ENCODE assay signal across 19 mouse cellular contexts in genomic region chr9:110738054-110738453, GRCm38 (mm10). TPM values are rescaled to one million over a fixed set of nuclear protein-coding genes. Genes with fewer than 3 reads are reported as not detected.
DNase-seq lines count a peak whose midpoint lies in the region; ATAC-seq and TF ChIP-seq lines count a peak whose summit lies in the region.
"Had no signal": no experiment of that assay in that cellular context is flagged by ENCODE, and none has a peak within 500 bp of the region (broad histone marks: within the 10 kb centered on the region; RNA-seq: fewer than 3 reads in every experiment).

No protein-coding gene starts in this region.

- 34% methylated on average over 1 of the region's 1 CpGs for WGBS in embryonic facial prominence, embryonic 13.5 days
- 21% methylated on average over 1 of the region's 1 CpGs for WGBS in embryonic facial prominence, embryonic 10.5 days
- WGBS in kidney, postnatal 0 days, result 15% methylated on average over 1 of the region's 1 CpGs
- 25% methylated on average over 1 of the region's 1 CpGs for WGBS in midbrain, postnatal 0 days
- WGBS in midbrain, embryonic 13.5 days, result 21% methylated on average over 1 of the region's 1 CpGs
- 11% methylated on average over 1 of the region's 1 CpGs for WGBS in stomach, postnatal 0 days

- ATAC-seq in embryonic facial prominence, embryonic 13.5 days (ENCODE audit: insufficient number of reproducible peaks, insufficient read depth, low FRiP score, low TSS enrichment, low read depth), result no peak
- no peak for ATAC-seq in kidney, postnatal 0 days (replicated peaks; ENCODE audit: low FRiP score, low read depth)
- no peak for ATAC-seq in midbrain, postnatal 0 days (ENCODE audit: low FRiP score)
- no peak for ATAC-seq in midbrain, embryonic 13.5 days
- ATAC-seq in stomach, postnatal 0 days (ENCODE audit: low FRiP score, low TSS enrichment), result no peak
- ATAC-seq: midbrain, embryonic 15.5 days had no signal

- peak overlapping the region; percentile 69; the same call in 1 of the 2 replicates for H3K4me2 ChIP-seq in embryonic facial prominence, embryonic 13.5 days
- H3K4me2 ChIP-seq in kidney, postnatal 0 days (ENCODE audit: low read length), result no peak overlapping the region
- no peak overlapping the region for H3K4me2 ChIP-seq in midbrain, postnatal 0 days (ENCODE audit: low read depth, low read length, poor library complexity, severe bottlenecking)
- H3K4me2 ChIP-seq in midbrain, embryonic 13.5 days (replicated peaks), result no peak overlapping the region
- H3K4me2 ChIP-seq in stomach, postnatal 0 days (replicated peaks; ENCODE audit: low read depth), result no peak overlapping the region
- H3K4me2 ChIP-seq: heart, embryonic 13.5 days; hindbrain, embryonic 13.5 days; liver, embryonic 13.5 days; midbrain, embryonic 15.5 days; neural tube, embryonic 13.5 days had no signal

- peaks cover 74% of the 10 kb centered on the region for H3K4me1 ChIP-seq in embryonic facial prominence, embryonic 13.5 days
- peaks cover 75% of the 10 kb centered on the region for H3K4me1 ChIP-seq in embryonic facial prominence, embryonic 10.5 days
- peaks cover 34% of the 10 kb centered on the region for H3K4me1 ChIP-seq in kidney, postnatal 0 days (replicated peaks; ENCODE audit: insufficient read depth, low read length)
- H3K4me1 ChIP-seq in midbrain, postnatal 0 days (ENCODE audit: insufficient read depth, low read length), result peaks cover 2% of the 10 kb centered on the region
- peaks cover 22% of the 10 kb centered on the region for H3K4me1 ChIP-seq in midbrain, embryonic 13.5 days (replicated peaks)
- no peaks in the 10 kb centered on the region for H3K4me1 ChIP-seq in stomach, postnatal 0 days (replicated peaks; ENCODE audit: control insufficient read depth, insufficient read depth)

- TF ChIP-seq EP300 in stomach, postnatal 0 days (optimal IDR thresholded peaks at IDR 0.05), result no peak

- peaks cover 24% of the 10 kb centered on the region for H3K36me3 ChIP-seq in embryonic facial prominence, embryonic 13.5 days
- peaks cover 27% of the 10 kb centered on the region for H3K36me3 ChIP-seq in embryonic facial prominence, embryonic 10.5 days (replicated peaks)
- no peaks in the 10 kb centered on the region for H3K36me3 ChIP-seq in kidney, postnatal 0 days (ENCODE audit: insufficient read depth, low read length)
- no peaks in the 10 kb centered on the region for H3K36me3 ChIP-seq in midbrain, postnatal 0 days (ENCODE audit: insufficient read depth, low read length)
- H3K36me3 ChIP-seq in midbrain, embryonic 13.5 days, result no peaks in the 10 kb centered on the region
- H3K36me3 ChIP-seq in stomach, postnatal 0 days (ENCODE audit: control insufficient read depth, insufficient read depth, low read length), result no peaks in the 10 kb centered on the region
- H3K36me3 ChIP-seq: hindbrain, embryonic 13.5 days; liver, embryonic 13.5 days; midbrain, embryonic 15.5 days; neural tube, embryonic 13.5 days had no signal

- H3K9me3 ChIP-seq in embryonic facial prominence, embryonic 13.5 days, result no peaks in the 10 kb centered on the region
- H3K9me3 ChIP-seq in embryonic facial prominence, embryonic 10.5 days, result no peaks in the 10 kb centered on the region
- H3K9me3 ChIP-seq in kidney, postnatal 0 days (replicated peaks; ENCODE audit: low read length), result no peaks in the 10 kb centered on the region
- no peaks in the 10 kb centered on the region for H3K9me3 ChIP-seq in midbrain, postnatal 0 days (ENCODE audit: low read length)
- H3K9me3 ChIP-seq in midbrain, embryonic 13.5 days, result no peaks in the 10 kb centered on the region
- no peaks in the 10 kb centered on the region for H3K9me3 ChIP-seq in stomach, postnatal 0 days (ENCODE audit: control insufficient read depth, low read length)
- H3K9me3 ChIP-seq: heart, embryonic 13.5 days; hindbrain, embryonic 13.5 days; liver, embryonic 13.5 days; midbrain, embryonic 15.5 days; neural tube, embryonic 13.5 days had no signal

- 0 out of 2 replicates have a peak overlapping the region, but pooled peaks have one; percentile 32 for H3K9ac ChIP-seq in embryonic facial prominence, embryonic 13.5 days
- H3K9ac ChIP-seq in kidney, postnatal 0 days (ENCODE audit: low read depth, low read length), result no peak overlapping the region
- H3K9ac ChIP-seq in midbrain, postnatal 0 days (replicated peaks; ENCODE audit: low read length, poor library complexity, severe bottlenecking), result no peak overlapping the region
- no peak overlapping the region for H3K9ac ChIP-seq in midbrain, embryonic 13.5 days (replicated peaks)
- H3K9ac ChIP-seq in stomach, postnatal 0 days (ENCODE audit: low read length), result no peak overlapping the region
- H3K9ac ChIP-seq: heart, embryonic 13.5 days; hindbrain, embryonic 13.5 days; liver, embryonic 13.5 days; midbrain, embryonic 15.5 days; neural tube, embryonic 13.5 days had no signal

- peak overlapping the region; percentile 10; the same call in 1 of the 2 replicates for H3K4me3 ChIP-seq in embryonic facial prominence, embryonic 13.5 days
- H3K4me3 ChIP-seq in embryonic facial prominence, embryonic 10.5 days, result no peak overlapping the region
- H3K4me3 ChIP-seq in kidney, postnatal 0 days (replicated peaks; ENCODE audit: low read depth, low read length), result no peak overlapping the region
- no peak overlapping the region for H3K4me3 ChIP-seq in midbrain, postnatal 0 days (ENCODE audit: low read depth, low read length)
- H3K4me3 ChIP-seq in midbrain, embryonic 13.5 days (replicated peaks), result no peak overlapping the region
- no peak overlapping the region for H3K4me3 ChIP-seq in stomach, postnatal 0 days (ENCODE audit: low read depth, low read length)
- H3K4me3 ChIP-seq: erythroblast, embryonic 14.5 days; heart, embryonic 13.5 days; hindbrain, embryonic 13.5 days; liver, embryonic 13.5 days; midbrain, embryonic 15.5 days; neural tube, embryonic 13.5 days had no signal

- no peak overlapping the region for H3K27ac ChIP-seq in embryonic facial prominence, embryonic 13.5 days
- H3K27ac ChIP-seq in embryonic facial prominence, embryonic 10.5 days (replicated peaks), result no peak overlapping the region
- no peak overlapping the region for H3K27ac ChIP-seq in kidney, postnatal 0 days
- H3K27ac ChIP-seq in midbrain, postnatal 0 days (ENCODE audit: low read depth, low read length), result no peak overlapping the region
- H3K27ac ChIP-seq in midbrain, embryonic 13.5 days, result no peak overlapping the region
- H3K27ac ChIP-seq in stomach, postnatal 0 days (replicated peaks), result no peak overlapping the region
- H3K27ac ChIP-seq: heart, embryonic 13.5 days; hindbrain, embryonic 13.5 days; liver, embryonic 13.5 days; macrophage; midbrain, embryonic 15.5 days; neural tube, embryonic 13.5 days had no signal

- peak; percentile 61 for TF ChIP-seq CTCF in kidney, postnatal 0 days (IDR thresholded peaks at IDR 0.05; ENCODE audit: low read depth)
- TF ChIP-seq CTCF in midbrain, postnatal 0 days (IDR thresholded peaks at IDR 0.05), result peak; percentile 54
- peak; percentile 57 for TF ChIP-seq CTCF in stomach, postnatal 0 days (IDR thresholded peaks at IDR 0.05; ENCODE audit: low read depth)

- no peak for DNase-seq in embryonic facial prominence, embryonic 10.5 days (ENCODE audit: low spot score)
- no peak for DNase-seq in kidney, postnatal 0 days (ENCODE audit: low spot score)
- DNase-seq in kidney, postnatal 4 days, result no peak
- DNase-seq in midbrain, postnatal 0 days (ENCODE audit: low spot score), result no peak
- DNase-seq in stomach, postnatal 0 days (ENCODE audit: low spot score), result no peak
- DNase-seq in right cerebral cortex, postnatal 36 days (ENCODE audit: low spot score in 2 of 2), result no peak
- DNase-seq: cerebellum, adult 11-12 months; gastrocnemius, postnatal 36 days; liver, embryonic 13.5 days; thymus, postnatal 4 days had no signal

- peaks cover 29% of the 10 kb centered on the region; the same call in 1 of the 2 replicates for H3K27me3 ChIP-seq in embryonic facial prominence, embryonic 13.5 days
- H3K27me3 ChIP-seq in embryonic facial prominence, embryonic 10.5 days (replicated peaks; ENCODE audit: low read depth, poor library complexity, severe bottlenecking), result peaks cover 72% of the 10 kb centered on the region
- no peaks in the 10 kb centered on the region for H3K27me3 ChIP-seq in kidney, postnatal 0 days (ENCODE audit: insufficient read depth, low read length)
- H3K27me3 ChIP-seq in midbrain, postnatal 0 days (ENCODE audit: insufficient read depth, low read length), result peaks cover 16% of the 10 kb centered on the region; the same call in 1 of the 2 replicates
- H3K27me3 ChIP-seq in midbrain, embryonic 13.5 days, result peaks cover 35% of the 10 kb centered on the region
- H3K27me3 ChIP-seq in stomach, postnatal 0 days (ENCODE audit: control insufficient read depth, insufficient read depth, low read length), result no peaks in the 10 kb centered on the region

RNA-seq across cellular contexts. Expression of gene Myl3, which starts 3.6 kb away (rescaled TPM):
- polyA plus RNA-seq in embryonic facial prominence, embryonic 13.5 days (2015; fragmentation: Nextera tagmentation; extraction: Ambion mirVana), result 1.6 and 12.3 TPM in 2 replicates
- 0.86 and 4.4 TPM in 2 replicates for polyA plus RNA-seq in embryonic facial prominence, embryonic 10.5 days (2016; fragmentation: Nextera tagmentation; extraction: Ambion mirVana)
- 1.1 and 1.5 TPM in 2 replicates for polyA plus RNA-seq in kidney, postnatal 0 days (2015; fragmentation: Nextera tagmentation; extraction: Ambion mirVana)
- total RNA-seq in midbrain, postnatal 0 days (2014; rRNA removed), result 0.66 TPM in 1 of 2 replicates, not detected in the other
- polyA plus RNA-seq in midbrain, postnatal 0 days (2015; fragmentation: Nextera tagmentation; extraction: Ambion mirVana), result 0.29 TPM in 1 of 2 replicates, not detected in the other
- polyA plus RNA-seq in midbrain, embryonic 13.5 days (2015; fragmentation: Nextera tagmentation; extraction: Ambion mirVana), result not detected in 2 replicates
- 0.11 and 0.27 TPM in 2 replicates for polyA plus RNA-seq in stomach, postnatal 0 days (2015; fragmentation: Nextera tagmentation; extraction: Ambion mirVana)
- polyA plus RNA-seq: erythroblast, embryonic 14.5 days; macrophage had no signal

RNA-seq across cellular contexts. Expression of gene Pth1r, which starts 8.9 kb away (rescaled TPM):
- polyA plus RNA-seq in embryonic facial prominence, embryonic 13.5 days (2015; fragmentation: Nextera tagmentation; extraction: Ambion mirVana), result 138 and 165 TPM in 2 replicates
- 39.2 and 46.3 TPM in 2 replicates for polyA plus RNA-seq in embryonic facial prominence, embryonic 10.5 days (2016; fragmentation: Nextera tagmentation; extraction: Ambion mirVana)
- 179 and 192 TPM in 2 replicates for polyA plus RNA-seq in kidney, postnatal 0 days (2015; fragmentation: Nextera tagmentation; extraction: Ambion mirVana)
- total RNA-seq in midbrain, postnatal 0 days (2014; rRNA removed), result 14.6 and 20.8 TPM in 2 replicates
- polyA plus RNA-seq in midbrain, postnatal 0 days (2015; fragmentation: Nextera tagmentation; extraction: Ambion mirVana), result 7.9 and 8.3 TPM in 2 replicates
- polyA plus RNA-seq in midbrain, embryonic 13.5 days (2015; fragmentation: Nextera tagmentation; extraction: Ambion mirVana), result 9.2 and 11.2 TPM in 2 replicates
- 10.5 and 10.6 TPM in 2 replicates for polyA plus RNA-seq in stomach, postnatal 0 days (2015; fragmentation: Nextera tagmentation; extraction: Ambion mirVana)
- polyA plus RNA-seq: erythroblast, embryonic 14.5 days had no signal

RNA-seq across cellular contexts. Expression of gene Prss42, which starts 59.9 kb away (rescaled TPM):
- polyA plus RNA-seq in embryonic facial prominence, embryonic 13.5 days (2015; fragmentation: Nextera tagmentation; extraction: Ambion mirVana), result not detected in 2 replicates
- polyA plus RNA-seq in embryonic facial prominence, embryonic 10.5 days (2016; fragmentation: Nextera tagmentation; extraction: Ambion mirVana), result not detected in 2 replicates
- not detected in 2 replicates for polyA plus RNA-seq in kidney, postnatal 0 days (2015; fragmentation: Nextera tagmentation; extraction: Ambion mirVana)
- not detected in 2 replicates for total RNA-seq in midbrain, postnatal 0 days (2014; rRNA removed)
- not detected in 2 replicates for polyA plus RNA-seq in midbrain, postnatal 0 days (2015; fragmentation: Nextera tagmentation; extraction: Ambion mirVana)
- not detected in 2 replicates for polyA plus RNA-seq in midbrain, embryonic 13.5 days (2015; fragmentation: Nextera tagmentation; extraction: Ambion mirVana)
- polyA plus RNA-seq in stomach, postnatal 0 days (2015; fragmentation: Nextera tagmentation; extraction: Ambion mirVana), result not detected in 2 replicates
- total RNA-seq: gastrocnemius, postnatal 36 days had no signal
- polyA plus RNA-seq: erythroblast, embryonic 14.5 days; heart, embryonic 13.5 days; hindbrain, embryonic 13.5 days; liver, embryonic 13.5 days; macrophage; midbrain, embryonic 15.5 days; neural tube, embryonic 13.5 days; stomach, embryonic 16.5 days had no signal
